Mouse (Mus musculus): Measurements from ENCODE around the gene Ebf3. TPM values are rescaled to one million over a fixed set of nuclear protein-coding genes. Genes with fewer than 3 reads are reported as not detected.

The Ebf3 gene
- polyA plus RNA-seq, 1 experiment: 9.4 TPM

- WGBS: 39% methylated on average over 11 of the region's 11 CpGs
- no peak for DNase-seq
- Histone ChIP-seq H3K4me1 (ENCODE audit: control insufficient read depth, insufficient read depth, low read length) (no peaks in the 10 kb centered on the region), H3K27ac (ENCODE audit: insufficient read depth, low read length) (no peak overlapping the region), H3K4me3 (replicated peaks; ENCODE audit: insufficient read depth, low read depth, low read length) (no peak overlapping the region), H3K27me3 (ENCODE audit: control insufficient read depth, insufficient read depth, low read length) (peaks cover 12% of the 10 kb centered on the region; the same call in 1 of the 2 replicates)
- TF ChIP-seq CTCF (IDR thresholded peaks at IDR 0.05; ENCODE audit: borderline replicate concordance, insufficient read depth, low read depth, low read length): no peak
- no peak for TF ChIP-seq POLR2A (IDR thresholded peaks at IDR 0.05; ENCODE audit: borderline replicate concordance, insufficient read depth, low read length)
Measured at GRCm38 (mm10) chr7:137320320-137320719, 6.1 kb upstream of the Ebf3 start.

GRCm38 (mm10) chr7:137318924-137319885 lies 5.0 kb upstream of the Ebf3 start:
- H3K27ac ChIP-seq (ENCODE audit: insufficient read depth, low read length): no peak overlapping the region
- H3K4me1 ChIP-seq (ENCODE audit: control insufficient read depth, insufficient read depth, low read length): no peaks in the 10 kb centered on the region
- peaks cover 17% of the 10 kb centered on the region; the same call in 1 of the 2 replicates for H3K27me3 ChIP-seq (ENCODE audit: control insufficient read depth, insufficient read depth, low read length)
- TF ChIP-seq CTCF (IDR thresholded peaks at IDR 0.05; ENCODE audit: borderline replicate concordance, insufficient read depth, low read depth, low read length) (no peak), POLR2A (IDR thresholded peaks at IDR 0.05; ENCODE audit: borderline replicate concordance, insufficient read depth, low read length) (no peak)
- WGBS: 7% methylated on average over 48 of the region's 48 CpGs
- no peak for DNase-seq
- H3K4me3 ChIP-seq (replicated peaks; ENCODE audit: insufficient read depth, low read depth, low read length): no peak overlapping the region

- peaks cover 21% of the 10 kb centered on the region; the same call in 1 of the 2 replicates for H3K27me3 ChIP-seq (ENCODE audit: control insufficient read depth, insufficient read depth, low read length)
- H3K27ac ChIP-seq (ENCODE audit: insufficient read depth, low read length): no peak overlapping the region
- no peak for DNase-seq
- no peak for TF ChIP-seq POLR2A (IDR thresholded peaks at IDR 0.05; ENCODE audit: borderline replicate concordance, insufficient read depth, low read length)
- no peaks in the 10 kb centered on the region for H3K4me1 ChIP-seq (ENCODE audit: control insufficient read depth, insufficient read depth, low read length)
- 41% methylated on average over 9 of the region's 9 CpGs for WGBS
- no peak overlapping the region for H3K4me3 ChIP-seq (replicated peaks; ENCODE audit: insufficient read depth, low read depth, low read length)
Measured at GRCm38 (mm10) chr7:137318383-137318775, 4.1 kb upstream of the Ebf3 start.

- no peak for TF ChIP-seq POLR2A (IDR thresholded peaks at IDR 0.05; ENCODE audit: borderline replicate concordance, insufficient read depth, low read length)
- no peak for TF ChIP-seq CTCF (IDR thresholded peaks at IDR 0.05; ENCODE audit: borderline replicate concordance, insufficient read depth, low read depth, low read length)
Measured at GRCm38 (mm10) chr7:137317659-137318382, 3.6 kb upstream of the Ebf3 start.

GRCm38 (mm10) chr7:137316926-137317658 lies 2.8 kb upstream of the Ebf3 start:
- DNase-seq: no peak
- Histone ChIP-seq H3K4me3 (replicated peaks; ENCODE audit: insufficient read depth, low read depth, low read length) (no peak overlapping the region), H3K27me3 (ENCODE audit: control insufficient read depth, insufficient read depth, low read length) (peaks cover 21% of the 10 kb centered on the region; the same call in 1 of the 2 replicates), H3K27ac (ENCODE audit: insufficient read depth, low read length) (no peak overlapping the region), H3K4me1 (ENCODE audit: control insufficient read depth, insufficient read depth, low read length) (peaks cover 5% of the 10 kb centered on the region; the same call in 1 of the 2 replicates)
- TF ChIP-seq POLR2A (IDR thresholded peaks at IDR 0.05; ENCODE audit: borderline replicate concordance, insufficient read depth, low read length) (no peak), CTCF (IDR thresholded peaks at IDR 0.05; ENCODE audit: borderline replicate concordance, insufficient read depth, low read depth, low read length) (no peak)
- WGBS: under 1% methylated on average over 39 of the region's 39 CpGs

More at GRCm38 (mm10) chr7:137317659-137318382, 3.6 kb upstream of the Ebf3 start:
- Histone ChIP-seq H3K27me3 (ENCODE audit: control insufficient read depth, insufficient read depth, low read length) (peaks cover 24% of the 10 kb centered on the region; the same call in 1 of the 2 replicates), H3K27ac (ENCODE audit: insufficient read depth, low read length) (no peak overlapping the region), H3K4me1 (ENCODE audit: control insufficient read depth, insufficient read depth, low read length) (peaks cover 5% of the 10 kb centered on the region; the same call in 1 of the 2 replicates), H3K4me3 (replicated peaks; ENCODE audit: insufficient read depth, low read depth, low read length) (no peak overlapping the region)
- DNase-seq: no peak
- WGBS: 18% methylated on average over 24 of the region's 24 CpGs

- WGBS: 4% methylated on average over 20 of the region's 20 CpGs
- Histone ChIP-seq H3K4me1 (ENCODE audit: control insufficient read depth, insufficient read depth, low read length) (peaks cover 5% of the 10 kb centered on the region; the same call in 1 of the 2 replicates), H3K27ac (ENCODE audit: insufficient read depth, low read length) (no peak overlapping the region), H3K27me3 (ENCODE audit: control insufficient read depth, insufficient read depth, low read length) (peaks cover 21% of the 10 kb centered on the region; the same call in 1 of the 2 replicates), H3K4me3 (replicated peaks; ENCODE audit: insufficient read depth, low read depth, low read length) (no peak overlapping the region)
- DNase-seq: no peak
- no peak for TF ChIP-seq CTCF (IDR thresholded peaks at IDR 0.05; ENCODE audit: borderline replicate concordance, insufficient read depth, low read depth, low read length)
Measured at GRCm38 (mm10) chr7:137316181-137316925, 2.1 kb upstream of the Ebf3 start.

GRCm38 (mm10) chr7:137315544-137315940 lies 1.3 kb upstream of the Ebf3 start:
- Histone ChIP-seq H3K27ac (ENCODE audit: insufficient read depth, low read length) (no peak overlapping the region), H3K4me1 (ENCODE audit: control insufficient read depth, insufficient read depth, low read length) (peaks cover 5% of the 10 kb centered on the region; the same call in 1 of the 2 replicates), H3K4me3 (replicated peaks; ENCODE audit: insufficient read depth, low read depth, low read length) (no peak overlapping the region), H3K27me3 (ENCODE audit: control insufficient read depth, insufficient read depth, low read length) (peaks cover 24% of the 10 kb centered on the region; the same call in 1 of the 2 replicates)
- TF ChIP-seq POLR2A (IDR thresholded peaks at IDR 0.05; ENCODE audit: borderline replicate concordance, insufficient read depth, low read length) (no peak), CTCF (IDR thresholded peaks at IDR 0.05; ENCODE audit: borderline replicate concordance, insufficient read depth, low read depth, low read length) (no peak)
- no peak for DNase-seq
- 5% methylated on average over 19 of the region's 19 CpGs for WGBS

Measured in cerebellum, adult 2 months (tissue).